Mouse (Mus musculus) megakaryocyte, embryonic 14.5 days (primary cell): ENCODE results near the gene Ikzf3. TPM values are rescaled to one million over a fixed set of nuclear protein-coding genes. Genes with fewer than 3 reads are reported as not detected.

ENCODE experiments used
- H3K27me3 ChIP-seq: replicated peaks from 2 replicates; pipeline ENCODE3; 2012; ENCODE audit warnings: inconsistent platforms
- H3K36me3 ChIP-seq: replicated peaks from 2 replicates; pipeline ENCODE3; 2012; ENCODE audit warnings: low read length, inconsistent platforms, mixed read lengths
- H3K4me1 ChIP-seq: 2 replicates; pipeline ENCODE4 v1.6.1; 2012; ENCODE audit warnings: inconsistent platforms
- H3K4me3 ChIP-seq: replicated peaks from 2 replicates; pipeline ENCODE3; 2012; ENCODE audit warnings: moderate library complexity, mild to moderate bottlenecking, inconsistent platforms
- H3K9me3 ChIP-seq: 2 replicates; pipeline ENCODE4 v1.6.1; 2012; ENCODE audit warnings: inconsistent platforms
- FLI1 ChIP-seq: IDR thresholded peaks from 2 replicates; pipeline ENCODE4 v1.6.1; 2012; ENCODE audit warnings: low read length, inconsistent platforms, mixed read lengths
- GATA1 ChIP-seq: IDR thresholded peaks from 3 replicates; pipeline ENCODE4 v1.6.1; 2012; ENCODE audit warnings: mixed read lengths, low read length, inconsistent platforms, borderline replicate concordance
- polyA plus RNA-seq: library from polyadenylated mRNA; stranded (reverse); fragments of >175 nt; gene quantifications from 2 replicates; pipeline ENCODE4 v1.2.3, GENCODE M21; 2012; ENCODE audit warnings: low replicate concordance; ENCODE audit not compliant: insufficient read depth

The Ikzf3 gene
- polyA plus RNA-seq, 1 experiment = not detected

DNA sequence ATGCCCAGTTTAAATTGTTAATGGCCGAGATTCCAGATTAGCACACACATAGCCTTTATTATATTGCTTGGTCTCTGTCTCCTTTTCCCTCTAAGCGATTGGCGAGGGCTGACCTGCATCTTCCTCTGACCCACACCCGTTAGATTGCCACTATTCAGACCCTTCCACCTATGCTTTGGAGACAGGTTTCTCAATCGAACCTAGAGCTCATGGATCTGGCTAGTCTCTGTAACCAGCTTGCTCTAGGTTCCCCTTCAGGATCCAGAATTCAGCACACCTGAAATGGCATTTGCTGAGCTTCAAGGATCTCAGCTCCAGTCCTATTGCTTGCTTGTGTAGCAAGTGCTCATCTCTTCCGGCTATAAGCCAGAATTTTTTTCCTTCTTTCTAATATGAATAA is 23.6 kb upstream of the Ikzf3 start:
- peaks cover 3% of the 10 kb centered on the region; the same call in 1 of the 2 replicates for H3K4me1 ChIP-seq

DNA sequence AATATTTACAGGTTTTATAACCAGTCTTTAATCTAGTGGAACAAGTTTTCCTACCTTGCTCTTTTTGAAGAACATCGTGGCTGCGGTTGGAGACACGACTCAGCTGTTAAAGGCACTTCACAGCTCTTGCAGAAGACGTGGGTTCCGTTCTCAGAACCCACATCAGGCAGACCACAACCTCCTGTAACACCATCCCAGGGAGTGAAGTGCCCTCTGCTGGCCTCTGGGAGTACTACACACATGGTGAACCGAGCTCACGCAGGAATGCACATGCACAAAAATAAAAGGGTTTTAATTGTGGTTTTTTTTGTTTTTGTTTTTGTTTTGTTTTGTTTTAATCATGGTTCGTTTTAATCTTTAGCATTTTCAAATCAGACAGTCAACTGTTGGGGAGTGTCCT is 22.5 kb upstream of the Ikzf3 start:
- Histone ChIP-seq H3K36me3 (no peaks in the 10 kb centered on the region), H3K4me1 (peaks cover 3% of the 10 kb centered on the region; the same call in 1 of the 2 replicates), H3K27me3 (peaks cover 16% of the 10 kb centered on the region), H3K4me3 (no peak overlapping the region), H3K9me3 (peaks cover 18% of the 10 kb centered on the region)
- TF ChIP-seq FLI1 = no peak
- no peak for TF ChIP-seq GATA1

More for the DNA sequence above, 23.6 kb upstream of the Ikzf3 start:
- TF ChIP-seq FLI1 = no peak
- H3K9me3 ChIP-seq = peaks cover 17% of the 10 kb centered on the region
- no peak overlapping the region for H3K4me3 ChIP-seq
- H3K36me3 ChIP-seq = no peaks in the 10 kb centered on the region
- H3K27me3 ChIP-seq = peaks cover 12% of the 10 kb centered on the region

DNA sequence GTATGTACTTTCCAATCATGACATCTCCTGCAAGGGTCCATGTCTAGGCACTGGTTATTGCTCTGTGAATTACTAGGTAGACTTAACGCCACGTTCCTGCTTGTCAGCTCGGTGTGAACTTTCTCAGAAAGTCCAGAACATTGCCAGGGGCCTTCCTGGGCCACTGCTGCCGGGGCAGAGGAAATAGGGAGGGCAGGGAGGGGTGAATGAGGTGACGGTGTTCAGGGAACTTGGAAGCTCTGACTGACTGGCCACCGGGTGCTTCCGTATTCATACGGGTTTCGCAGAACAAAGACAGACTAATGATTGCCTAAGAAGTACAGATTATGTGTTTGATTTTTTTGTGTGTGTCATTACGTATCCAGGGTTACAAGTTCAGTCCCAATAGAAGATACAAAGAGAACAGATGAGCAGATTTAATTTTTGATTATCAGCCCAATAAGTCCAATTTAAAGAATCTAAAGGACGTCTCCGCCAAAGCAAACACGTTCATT is 18.1 kb upstream of the Ikzf3 start:
- no peak for TF ChIP-seq GATA1
- TF ChIP-seq FLI1 = no peak
- H3K4me3 ChIP-seq = no peak overlapping the region
- H3K9me3 ChIP-seq = peaks cover 23% of the 10 kb centered on the region
- H3K4me1 ChIP-seq = peaks cover 3% of the 10 kb centered on the region; the same call in 1 of the 2 replicates
- peaks cover 39% of the 10 kb centered on the region for H3K27me3 ChIP-seq
- no peaks in the 10 kb centered on the region for H3K36me3 ChIP-seq

DNA sequence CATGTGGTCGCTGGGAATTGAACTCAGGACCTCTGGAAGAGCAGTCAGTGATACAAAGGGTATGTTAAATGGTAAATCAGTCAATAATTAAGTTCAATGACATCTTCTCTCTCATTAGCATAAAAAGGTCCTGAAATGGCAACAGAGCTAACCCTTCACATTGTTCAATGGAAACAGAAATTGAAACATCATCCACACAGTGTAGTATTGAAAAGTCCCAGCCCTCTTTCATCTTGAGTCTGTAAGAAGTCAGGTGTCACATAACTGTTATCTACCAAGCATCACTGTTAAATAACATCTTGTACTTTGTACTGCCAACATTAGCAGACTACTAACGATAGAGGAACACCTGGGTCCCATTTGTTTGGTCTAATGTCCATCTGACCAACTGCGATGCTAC is 17.2 kb upstream of the Ikzf3 start:
- H3K36me3 ChIP-seq = no peaks in the 10 kb centered on the region
- peaks cover 18% of the 10 kb centered on the region for H3K9me3 ChIP-seq
- H3K4me3 ChIP-seq = no peak overlapping the region
- no peak for TF ChIP-seq GATA1
- peaks cover 46% of the 10 kb centered on the region for H3K27me3 ChIP-seq
- peaks cover 3% of the 10 kb centered on the region; the same call in 1 of the 2 replicates for H3K4me1 ChIP-seq

DNA sequence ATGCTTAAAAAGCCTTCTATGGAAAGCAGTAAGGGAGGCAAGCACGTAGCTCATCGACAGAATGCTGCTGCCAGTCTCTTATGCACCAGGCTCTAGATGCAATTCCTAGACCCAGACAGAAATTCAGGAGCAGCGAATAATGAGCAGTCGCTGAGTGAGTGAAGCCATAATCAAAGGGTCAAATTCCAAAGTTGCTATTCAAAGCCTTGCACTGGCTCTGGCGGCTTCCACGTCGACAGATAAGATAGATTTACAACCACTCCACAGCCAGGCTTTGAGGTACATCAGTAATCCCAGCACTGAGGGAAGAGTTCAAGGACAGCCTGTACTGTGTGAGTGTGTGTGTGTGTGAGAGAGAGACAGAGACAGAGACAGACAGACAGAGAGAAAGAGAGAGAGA is 15.1 kb upstream of the Ikzf3 start:
- Histone ChIP-seq H3K9me3 (peaks cover 6% of the 10 kb centered on the region; the same call in 1 of the 2 replicates), H3K27me3 (peaks cover 46% of the 10 kb centered on the region), H3K4me1 (peaks cover 3% of the 10 kb centered on the region; the same call in 1 of the 2 replicates), H3K4me3 (no peak overlapping the region), H3K36me3 (no peaks in the 10 kb centered on the region)
- TF ChIP-seq FLI1 (no peak), GATA1 (no peak)

DNA sequence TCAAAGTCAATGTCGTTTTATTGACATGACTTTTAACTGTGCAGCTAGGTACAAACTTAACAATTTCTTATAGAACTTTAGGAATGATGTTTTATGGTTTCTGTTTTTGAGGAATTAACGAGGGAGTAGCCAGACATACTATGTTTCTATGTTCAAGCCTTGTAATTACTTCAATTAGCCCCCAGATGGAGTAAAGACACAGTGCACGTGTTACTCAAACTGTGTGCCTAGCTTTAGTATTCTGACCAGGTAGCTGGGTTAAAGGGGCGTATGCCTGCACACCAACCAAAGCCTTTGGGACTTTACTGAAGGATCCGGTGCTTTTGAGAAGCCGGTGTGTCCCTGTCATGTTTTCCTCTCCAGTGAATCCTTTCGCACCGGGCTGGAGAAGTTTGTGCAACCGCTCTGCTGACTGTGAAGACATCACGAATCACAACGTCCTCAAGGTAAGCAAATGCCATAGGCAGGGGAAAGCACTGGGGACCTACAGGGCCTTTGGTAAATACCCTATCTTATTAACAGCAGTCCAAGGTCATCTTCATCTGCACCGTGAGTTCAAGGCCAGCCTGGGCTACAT is 9.4 kb upstream of the Ikzf3 start:
- Histone ChIP-seq H3K4me1 (peaks cover 14% of the 10 kb centered on the region), H3K9me3 (0 out of 2 replicates have a peak, but pooled peaks cover 2% of the 10 kb centered on the region), H3K27me3 (peaks cover 20% of the 10 kb centered on the region), H3K36me3 (no peaks in the 10 kb centered on the region), H3K4me3 (no peak overlapping the region)
- no peak for TF ChIP-seq FLI1
- no peak for TF ChIP-seq GATA1

DNA sequence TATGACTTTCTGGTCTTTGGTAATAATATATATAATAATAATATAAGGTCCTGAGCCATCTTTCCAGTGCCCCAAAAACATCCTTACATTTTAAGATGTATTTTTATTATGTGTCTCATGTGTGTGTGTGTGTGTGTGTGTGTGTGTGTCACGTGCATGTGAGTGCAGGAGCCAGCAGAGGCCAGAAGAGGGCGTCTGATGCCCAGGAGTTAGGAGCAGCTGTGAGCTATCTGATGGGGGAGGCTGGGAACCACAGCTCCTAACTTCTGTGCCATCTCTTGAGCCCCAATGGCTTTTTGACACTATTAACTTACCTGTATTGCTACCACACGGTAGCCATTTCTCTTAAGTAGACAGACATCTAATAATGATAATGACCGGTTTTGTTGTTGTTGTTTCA is 8.1 kb upstream of the Ikzf3 start:
- Histone ChIP-seq H3K36me3 (no peaks in the 10 kb centered on the region), H3K4me1 (peaks cover 17% of the 10 kb centered on the region), H3K4me3 (no peak overlapping the region), H3K9me3 (0 out of 2 replicates have a peak, but pooled peaks cover 2% of the 10 kb centered on the region), H3K27me3 (peaks cover 23% of the 10 kb centered on the region)
- TF ChIP-seq FLI1 (no peak), GATA1 (no peak)

DNA sequence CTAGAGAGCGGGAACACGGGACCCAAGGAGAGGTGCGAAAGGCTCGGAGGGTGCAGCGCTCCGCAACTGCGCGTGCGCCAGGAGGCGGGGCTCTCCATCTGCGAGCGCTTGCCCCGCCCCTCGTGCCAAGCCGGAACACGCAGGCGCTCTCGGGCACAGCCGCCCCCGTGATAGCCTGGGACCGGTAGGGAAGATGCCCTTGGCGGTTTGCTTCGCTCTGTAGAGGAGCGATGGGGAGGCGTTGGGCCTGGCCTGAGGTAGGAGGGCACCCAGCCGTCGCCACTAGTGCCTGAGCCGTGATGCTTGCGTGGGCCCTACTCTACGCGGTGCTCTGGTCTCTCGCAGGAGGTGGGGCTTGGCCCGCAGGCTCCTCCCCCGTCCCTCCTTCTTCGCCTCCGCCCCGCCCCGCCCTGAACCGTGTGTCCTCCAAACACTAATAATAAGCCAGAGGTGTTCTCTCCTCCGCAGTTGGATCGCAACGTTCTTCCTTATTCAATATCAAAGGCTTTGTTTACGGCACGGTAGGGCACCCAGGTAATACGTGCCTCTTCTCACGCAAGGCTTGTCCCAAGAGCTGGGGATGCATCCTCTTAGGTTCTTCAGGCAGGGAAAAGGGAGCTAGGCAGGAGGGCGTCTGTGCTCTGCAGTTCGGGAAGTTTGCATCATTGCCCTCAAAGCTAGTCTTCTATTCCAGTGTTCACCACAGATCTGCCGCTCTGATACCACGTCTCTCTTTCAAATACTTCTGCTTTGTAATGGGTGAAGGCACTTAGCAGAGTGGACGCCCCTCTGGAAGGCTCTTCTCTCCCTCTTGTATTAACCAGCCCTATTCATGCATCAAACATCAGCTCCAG is 5.4 kb upstream of the Ikzf3 start, which contains the start of gene Zpbp2:
Zpbp2 (plus strand) TSS at position 123 of the 854 bp plus-strand sequence.
- H3K4me3 ChIP-seq = peak within 1 kb of the TSS; percentile 94
- peaks cover 35% of the 10 kb centered on the region for H3K27me3 ChIP-seq
- H3K4me1 ChIP-seq = peaks cover 20% of the 10 kb centered on the region
- no peaks in the 10 kb centered on the region for H3K36me3 ChIP-seq
- TF ChIP-seq GATA1 (peak; percentile 53; the same call in 1 of the 3 replicates), FLI1 (no peak)
- H3K9me3 ChIP-seq = 0 out of 2 replicates have a peak, but pooled peaks cover 2% of the 10 kb centered on the region

DNA sequence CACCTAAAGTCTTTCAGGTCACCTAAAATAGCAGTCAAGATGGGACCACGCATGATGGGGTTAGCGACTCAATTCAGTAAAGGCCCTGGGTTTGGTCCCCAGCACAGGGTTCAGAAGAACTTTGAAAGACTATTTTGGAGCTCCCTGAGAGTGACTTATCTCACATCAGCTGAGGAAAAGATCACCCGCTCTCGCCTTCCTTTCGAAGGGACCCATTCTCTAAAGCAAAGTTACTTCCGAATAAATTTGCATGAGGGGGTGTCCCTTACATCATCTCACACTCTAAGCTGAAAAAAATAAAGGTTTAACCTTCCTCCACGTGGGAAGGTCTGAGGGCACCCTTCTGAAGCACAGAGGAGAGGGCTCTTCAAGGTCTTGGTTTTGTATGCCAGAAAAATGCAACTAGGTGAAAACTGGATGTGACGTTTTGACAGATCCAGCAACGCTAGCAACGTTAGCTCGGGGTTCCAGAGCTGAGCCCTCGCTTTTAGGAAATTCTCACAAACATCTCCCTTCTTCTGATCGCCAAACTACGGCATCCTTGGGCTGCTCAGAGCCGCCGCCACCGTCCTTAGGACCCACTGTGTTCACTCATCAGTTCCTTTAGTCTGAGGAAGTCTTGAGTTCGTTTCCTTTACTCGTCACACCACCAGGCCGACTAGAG is 4.6 kb upstream of the Ikzf3 start:
- no peak for TF ChIP-seq FLI1
- TF ChIP-seq GATA1 = no peak
- Histone ChIP-seq H3K36me3 (no peaks in the 10 kb centered on the region), H3K4me1 (peaks cover 28% of the 10 kb centered on the region), H3K4me3 (peak overlapping the region; percentile 94), H3K9me3 (0 out of 2 replicates have a peak, but pooled peaks cover 2% of the 10 kb centered on the region), H3K27me3 (peaks cover 43% of the 10 kb centered on the region)
